Mouse (Mus musculus): ENCODE measurements around the gene Sh2d3c.

The Sh2d3c gene

DNA sequence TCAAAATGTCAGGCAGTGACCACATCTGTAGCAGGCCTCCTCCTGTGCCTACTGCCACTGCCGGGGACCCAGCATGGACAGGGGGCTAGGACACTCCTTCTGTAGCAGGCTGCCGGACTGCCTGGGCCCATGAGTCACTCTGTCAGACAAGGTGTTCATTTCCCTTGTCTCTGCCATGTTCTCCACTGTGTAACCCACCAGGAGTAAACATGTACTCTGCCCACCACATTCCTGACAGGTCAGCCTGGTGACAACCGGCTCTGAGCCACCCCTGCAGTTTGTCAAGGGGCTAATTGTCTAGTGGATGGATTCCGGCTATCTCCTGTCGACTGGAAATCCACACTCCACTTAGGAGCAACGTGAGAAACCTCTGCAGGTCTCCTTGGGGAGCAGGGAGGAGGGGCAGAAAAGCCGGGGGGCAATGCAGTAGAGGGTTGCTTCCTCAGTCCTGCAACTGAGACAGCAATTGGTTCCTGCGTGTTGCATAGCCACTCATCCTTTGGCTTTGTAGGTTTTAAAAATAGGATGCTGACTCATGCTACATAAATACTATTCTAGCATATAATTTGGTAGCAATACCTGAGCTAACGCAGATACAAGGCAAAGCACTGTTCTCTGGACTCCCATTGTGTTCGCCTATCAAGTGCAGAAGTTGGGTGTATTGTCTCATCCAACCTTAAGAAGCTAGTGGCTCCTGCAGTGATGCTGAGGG is 77.6 kb downstream of the Sh2d3c start:
- DNase-seq = no peak

Data from kidney, postnatal 14 days (tissue).